Mouse (Mus musculus): ENCODE measurements at regions not wholly inside any gene's neighbourhood (a gene's known extent, or its start where the extent isn't known, plus 50 kb on each side); places are given as distances from the start of the nearest gene placed in this dataset.
A peak's percentile ranks its signal among the peaks of the same experiment; 100 is the strongest.

DNA sequence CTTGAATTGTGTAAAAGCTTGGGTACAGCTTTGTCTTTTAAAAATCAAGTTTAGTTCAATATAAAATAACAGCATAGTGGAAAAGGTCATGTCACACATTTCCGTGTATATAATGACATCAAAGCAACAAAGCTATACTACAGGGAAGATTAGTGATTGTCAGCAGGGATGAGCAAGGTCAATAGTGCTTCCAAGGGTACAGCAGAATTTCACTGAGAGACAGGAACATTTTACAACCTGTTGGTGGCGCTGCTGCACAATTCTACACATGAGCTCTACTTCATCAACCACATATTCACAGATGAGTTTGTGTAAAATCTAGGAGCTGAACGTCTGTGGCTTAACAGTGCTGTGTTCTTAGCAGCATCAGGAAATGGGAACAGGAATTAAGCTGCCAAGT is 74.3 kb upstream of the A2m start:
- DNase-seq (ENCODE audit: low spot score): peak; percentile 59

DNA sequence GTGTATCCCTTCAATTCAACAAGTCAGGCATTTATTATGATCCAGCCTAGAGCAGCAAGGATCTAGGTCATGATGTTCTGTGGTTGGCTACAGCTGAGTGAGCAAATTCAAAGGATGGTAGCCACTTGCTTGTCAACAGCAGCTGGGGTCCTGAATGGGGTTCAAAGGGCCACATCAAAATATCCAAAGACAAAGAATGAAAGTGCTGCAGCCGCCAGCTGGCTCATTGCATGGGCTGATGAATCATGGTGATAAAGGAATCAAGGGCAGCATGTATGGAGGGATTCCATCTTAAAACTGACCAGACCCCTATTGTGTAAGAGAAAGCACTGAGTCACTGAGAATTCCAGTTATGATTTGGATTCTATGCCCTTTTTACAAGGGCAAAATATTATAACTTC is 74.8 kb upstream of the A2m start:
- no peak for DNase-seq (ENCODE audit: low spot score)

DNA sequence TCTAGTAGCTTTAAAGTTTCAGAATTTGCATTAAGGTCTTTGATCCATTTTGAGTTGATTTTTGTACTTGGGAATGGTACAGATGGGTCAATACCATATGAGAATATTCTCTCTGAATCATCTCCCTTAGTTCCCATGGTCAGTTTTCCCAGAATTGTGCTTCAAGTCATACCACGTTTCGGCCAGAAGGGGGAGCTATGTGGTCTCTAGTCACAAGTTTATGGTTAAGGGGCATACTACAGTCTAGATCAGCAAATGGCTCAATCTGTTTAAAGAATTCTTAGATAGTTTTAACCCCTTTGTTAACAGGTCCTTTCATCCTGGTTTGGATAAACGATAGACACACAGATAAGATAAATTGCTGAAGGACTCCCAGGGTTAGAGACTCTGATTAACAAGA is 78.7 kb upstream of the A2m start:
- no peak for DNase-seq (ENCODE audit: low spot score)

DNA sequence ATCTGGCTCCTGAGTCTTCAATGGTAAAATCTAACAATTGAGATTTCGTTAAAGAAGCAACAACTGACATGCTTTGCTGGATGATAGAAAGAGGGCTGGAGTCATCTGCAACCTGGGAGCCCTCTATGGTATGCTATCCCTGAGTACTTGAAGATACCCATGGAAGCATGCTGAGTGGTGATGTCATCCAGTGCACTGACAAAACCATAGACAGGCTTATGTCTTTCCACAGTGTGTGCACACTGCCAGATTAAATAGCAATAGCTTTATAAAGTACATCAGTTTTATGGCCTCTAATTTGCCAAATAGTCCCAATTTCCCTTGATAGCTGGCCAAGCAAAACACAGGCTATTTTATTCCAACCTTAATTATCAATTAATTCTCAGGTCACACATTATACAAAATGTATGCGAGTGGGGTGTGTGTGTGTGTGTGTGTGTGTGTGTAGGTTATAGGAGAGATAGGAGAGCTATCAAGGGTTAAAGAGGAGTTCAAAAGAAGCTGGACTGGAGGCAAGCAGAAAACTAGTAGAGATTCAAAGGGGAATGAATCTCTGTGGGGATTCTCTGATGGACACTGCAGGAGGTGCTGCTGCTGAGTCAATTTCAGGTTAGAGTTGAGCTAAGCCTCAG is 80.1 kb upstream of the Iqsec3 start:
- no peak for DNase-seq (ENCODE audit: low spot score)

DNA sequence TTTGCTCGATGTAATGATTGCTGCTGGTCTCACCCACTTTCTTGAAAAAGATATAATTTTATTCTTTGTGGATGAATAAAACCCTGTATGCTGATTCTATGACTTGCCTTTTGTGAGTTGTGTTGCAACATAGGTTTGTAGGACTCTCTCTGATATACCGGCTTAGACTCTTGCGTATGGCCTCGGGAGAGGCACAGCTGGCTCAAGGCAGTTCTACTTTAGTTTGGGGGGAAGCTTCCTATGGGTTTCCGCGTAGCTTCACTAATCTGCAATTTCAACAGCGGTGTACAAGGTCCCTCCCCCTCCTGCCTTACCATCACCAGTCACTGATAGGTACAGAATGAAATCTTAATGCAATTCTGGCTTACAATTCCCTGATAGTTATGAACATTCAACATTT is 60.0 kb upstream of the Iqsec3 start:
- DNase-seq (ENCODE audit: low spot score): no peak

DNA sequence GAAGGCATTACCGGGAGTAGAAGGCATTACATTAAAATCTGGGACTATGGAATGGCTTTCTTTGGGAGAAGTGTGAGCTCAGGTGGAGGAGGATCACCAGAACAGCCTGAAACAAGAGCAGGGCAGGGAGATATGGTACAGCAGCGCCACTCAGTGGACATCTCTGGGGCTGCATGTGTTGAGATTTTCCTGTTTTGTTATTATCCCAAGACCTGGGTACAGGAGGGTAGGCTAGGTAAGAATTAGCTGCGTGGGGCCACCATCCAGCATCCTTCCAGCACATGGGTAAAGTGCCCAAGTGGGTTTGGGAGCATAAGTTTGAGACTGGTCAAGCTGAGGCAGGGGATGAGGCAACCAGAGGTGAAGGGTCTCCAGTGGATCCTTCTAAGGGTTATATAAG is 59.4 kb upstream of the Iqsec3 start:
- peak; percentile 81 for DNase-seq (ENCODE audit: low spot score)

DNA sequence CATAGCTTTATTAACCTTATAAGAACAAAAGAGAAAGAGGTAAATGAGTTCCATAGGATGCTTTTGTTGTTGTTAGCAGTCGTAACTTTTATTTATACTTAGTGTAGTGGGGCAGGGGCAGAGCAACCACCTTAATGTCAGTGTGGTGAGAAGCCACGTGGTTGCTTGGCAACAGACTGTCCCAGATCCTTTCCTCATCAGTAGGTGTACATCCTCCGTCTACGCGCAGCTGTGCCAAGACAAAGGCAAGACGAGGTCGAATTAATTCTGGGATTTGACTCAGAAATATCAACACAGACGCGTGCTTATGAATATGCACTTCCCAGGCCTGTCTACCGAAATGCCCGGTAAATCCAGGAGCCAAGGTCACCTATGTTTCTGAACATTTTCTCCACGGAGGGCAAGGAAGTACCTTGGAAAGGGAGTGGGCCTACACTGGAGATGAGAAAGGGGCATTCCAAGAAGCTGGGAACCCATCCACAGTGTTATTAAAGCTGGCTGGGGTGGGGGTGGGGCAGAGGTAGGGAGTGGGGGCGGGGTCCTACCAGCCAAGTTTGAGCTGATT is 58.4 kb upstream of the Iqsec3 start:
- no peak for DNase-seq (ENCODE audit: low spot score)

DNA sequence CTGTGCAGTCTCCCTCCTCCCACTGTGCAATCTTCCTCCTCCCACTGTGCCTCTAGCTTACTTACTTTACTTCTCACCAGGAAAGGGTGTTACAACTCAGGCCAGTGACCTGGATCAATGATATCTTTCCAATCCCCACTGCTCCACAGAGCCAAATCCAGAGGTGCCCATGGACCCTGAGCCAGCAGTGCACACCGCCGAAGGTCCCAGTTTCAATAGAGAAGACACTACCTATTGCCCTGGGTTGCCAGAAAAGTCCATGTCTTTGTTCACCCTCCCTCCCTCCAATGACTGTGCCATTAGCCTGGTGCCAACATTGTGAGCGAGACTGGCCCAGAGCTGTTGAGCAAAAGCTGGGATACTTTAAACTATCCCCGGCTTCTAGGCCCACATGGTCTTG is 53.8 kb upstream of the Iqsec3 start:
- peak; percentile 13 for DNase-seq (ENCODE audit: low spot score)

DNA sequence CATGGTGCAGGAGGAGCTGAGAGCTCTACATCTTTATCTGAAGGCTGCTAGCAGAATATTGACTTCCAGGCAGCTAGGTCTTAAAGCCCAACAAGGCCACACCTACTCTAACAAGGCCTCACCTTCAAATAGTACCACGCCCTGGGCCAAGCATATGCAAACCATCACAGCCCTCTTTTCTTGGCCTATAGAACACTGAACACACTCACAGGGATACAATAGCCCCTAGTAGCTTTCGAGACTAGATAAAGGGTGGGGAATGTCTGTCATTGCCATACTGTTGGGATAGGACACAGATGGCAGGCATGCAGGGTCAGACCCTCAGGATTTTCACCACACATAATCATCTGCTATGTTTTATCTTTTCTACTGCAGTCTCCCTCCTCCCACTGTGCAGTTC is 52.6 kb upstream of the Iqsec3 start:
- peak; percentile 16 for DNase-seq (ENCODE audit: low spot score)

DNA sequence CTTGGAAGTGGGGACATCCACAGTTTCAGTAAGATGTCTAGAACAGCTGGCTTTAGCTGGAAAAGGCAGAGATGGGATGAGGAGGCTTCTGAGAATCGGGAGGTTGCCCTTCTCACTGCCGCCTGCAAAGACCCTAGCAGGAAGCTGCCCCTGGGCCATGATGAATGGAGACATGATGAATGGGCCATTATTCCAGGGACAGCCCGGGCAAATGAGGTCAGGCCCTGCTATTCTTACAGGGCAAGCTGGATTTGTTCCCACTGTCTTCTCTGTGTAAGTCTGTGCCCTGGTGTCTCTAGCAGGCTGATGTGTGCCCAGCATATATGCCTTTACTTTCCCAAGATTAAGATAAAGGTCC is 51.1 kb upstream of the Iqsec3 start:
- DNase-seq (ENCODE audit: low spot score): no peak

DNA sequence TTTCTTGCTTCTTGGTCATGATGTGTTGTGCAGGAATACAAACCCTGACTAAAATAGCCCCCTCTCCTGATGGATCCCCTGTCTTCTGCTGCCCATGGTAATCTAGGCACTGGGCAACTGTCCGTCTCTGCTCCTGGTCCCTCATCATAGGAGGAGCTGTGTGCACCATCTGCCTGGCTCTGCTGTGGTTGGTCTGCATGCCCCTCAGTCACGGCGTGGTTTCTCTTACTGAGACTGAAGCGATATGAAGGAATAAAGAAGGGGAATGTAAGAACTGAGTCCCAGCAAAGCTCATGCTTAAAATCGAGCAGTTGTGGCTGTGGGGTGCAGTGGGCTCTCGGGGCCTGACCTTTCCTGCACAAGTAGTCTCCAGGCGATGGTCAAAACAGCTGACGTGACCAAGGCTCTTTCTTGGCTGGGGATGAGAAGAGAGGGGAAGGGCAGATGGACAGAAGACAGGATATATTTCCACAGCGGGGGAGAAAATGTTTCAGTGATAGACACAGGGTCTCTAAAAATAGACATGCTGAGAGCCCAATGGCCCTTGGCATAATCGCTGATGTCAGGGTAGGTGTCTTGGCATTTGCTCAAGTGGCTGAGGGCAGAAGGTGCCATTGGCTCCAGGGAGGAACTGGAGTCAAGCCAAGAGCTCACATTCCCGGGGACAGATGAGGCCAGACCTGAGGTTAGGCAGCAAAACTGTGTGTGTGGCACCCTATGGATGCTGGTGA is 50.6 kb upstream of the Iqsec3 start:
- DNase-seq (ENCODE audit: low spot score): peak; percentile 38

Measured in testis, postnatal 10 days (tissue).